Mouse (Mus musculus): ENCODE results near the gene Ovol2.

GRCm38 (mm10) chr2:144276885-144277284, 55.1 kb downstream of the Ovol2 start:
- TF ChIP-seq CTCF (IDR thresholded peaks at IDR 0.05; ENCODE audit: low read depth) (no peak), EP300 (IDR thresholded peaks at IDR 0.05; ENCODE audit: low read depth) (no peak)
